Mouse (Mus musculus): Measurements from ENCODE around the gene Vasn. TPM values are rescaled to one million over a fixed set of nuclear protein-coding genes. Genes with fewer than 3 reads are reported as not detected.

Gene Vasn
- polyA plus RNA-seq (2016; fragmentation: Nextera tagmentation; extraction: Ambion mirVana): 4.7 and 5.0 TPM in 2 replicates

GRCm38 (mm10) chr16:4639831-4640237 is at the start of gene Vasn, which contains the start of gene Dnaja3:
Vasn (plus strand) TSS chr16:4639941.
Dnaja3 (plus strand) TSS chr16:4639989.
- Histone ChIP-seq H3K27ac (peak within 1 kb of the TSS; percentile 75), H3K4me2 (peak within 1 kb of the TSS; percentile 93), H3K27me3 (replicated peaks) (no peaks in the 10 kb centered on the region), H3K9me3 (replicated peaks) (no peaks in the 10 kb centered on the region), H3K4me1 (peaks cover 63% of the 10 kb centered on the region), H3K36me3 (no peaks in the 10 kb centered on the region), H3K4me3 (peak within 1 kb of the TSS; percentile 64), H3K9ac (peak within 1 kb of the TSS; percentile 75)
- WGBS (ENCODE audit: insufficient replicate concordance): 4% methylated on average over 22 of the region's 22 CpGs
- peak; percentile 95 for ATAC-seq

- peaks cover 49% of the 10 kb centered on the region for H3K4me1 ChIP-seq
- no peak overlapping the region for H3K9ac ChIP-seq
- no peaks in the 10 kb centered on the region for H3K9me3 ChIP-seq (replicated peaks)
- peaks cover 6% of the 10 kb centered on the region; the same call in 1 of the 2 replicates for H3K36me3 ChIP-seq
- no peak for ATAC-seq
- H3K4me3 ChIP-seq: no peak overlapping the region
- WGBS (ENCODE audit: insufficient replicate concordance): 84% methylated on average over 9 of the region's 9 CpGs
- H3K27me3 ChIP-seq (replicated peaks): peaks cover 35% of the 10 kb centered on the region
- H3K4me2 ChIP-seq: no peak overlapping the region
- H3K27ac ChIP-seq: no peak overlapping the region
Observed at GRCm38 (mm10) chr16:4590236-4590635, 49.5 kb upstream of the Vasn start.

GRCm38 (mm10) chr16:4592909-4593875 is 46.5 kb upstream of the Vasn start:
- no peak for ATAC-seq
- no peaks in the 10 kb centered on the region for H3K9me3 ChIP-seq (replicated peaks)
- H3K36me3 ChIP-seq: peaks cover 6% of the 10 kb centered on the region; the same call in 1 of the 2 replicates
- H3K4me2 ChIP-seq: peak overlapping the region; percentile 82
- 22% methylated on average over 32 of the region's 32 CpGs for WGBS (ENCODE audit: insufficient replicate concordance)
- H3K4me3 ChIP-seq: peak overlapping the region; percentile 66
- H3K27ac ChIP-seq: peak overlapping the region; percentile 62
- peaks cover 49% of the 10 kb centered on the region for H3K4me1 ChIP-seq
- H3K27me3 ChIP-seq (replicated peaks): peaks cover 57% of the 10 kb centered on the region
- peak overlapping the region; percentile 70 for H3K9ac ChIP-seq

GRCm38 (mm10) chr16:4593971-4594813 is 45.5 kb upstream of the Vasn start, which contains the start of gene Glis2:
Glis2 (plus strand) TSS chr16:4594713.
- peak within 1 kb of the TSS; percentile 70 for H3K9ac ChIP-seq
- peaks cover 57% of the 10 kb centered on the region for H3K27me3 ChIP-seq (replicated peaks)
- 2% methylated on average over 34 of the region's 74 CpGs for WGBS (ENCODE audit: insufficient replicate concordance)
- H3K36me3 ChIP-seq: peaks cover 6% of the 10 kb centered on the region; the same call in 1 of the 2 replicates
- H3K4me3 ChIP-seq: peak within 1 kb of the TSS; percentile 66
- ATAC-seq: peak; percentile 60
- peak within 1 kb of the TSS; percentile 82 for H3K4me2 ChIP-seq
- no peaks in the 10 kb centered on the region for H3K9me3 ChIP-seq (replicated peaks)
- H3K4me1 ChIP-seq: peaks cover 52% of the 10 kb centered on the region
- H3K27ac ChIP-seq: peak within 1 kb of the TSS; percentile 62

- H3K27me3 ChIP-seq (replicated peaks): peaks cover 57% of the 10 kb centered on the region
- WGBS (ENCODE audit: insufficient replicate concordance): 1% methylated on average over 50 of the region's 52 CpGs
- H3K9ac ChIP-seq: peak overlapping the region; percentile 70
- H3K4me2 ChIP-seq: peak overlapping the region; percentile 82
- peak overlapping the region; percentile 66 for H3K4me3 ChIP-seq
- peaks cover 54% of the 10 kb centered on the region for H3K4me1 ChIP-seq
- peak; percentile 2; the same call in 1 of the 2 replicates for ATAC-seq
- peaks cover 6% of the 10 kb centered on the region; the same call in 1 of the 2 replicates for H3K36me3 ChIP-seq
- peak overlapping the region; percentile 62 for H3K27ac ChIP-seq
- no peaks in the 10 kb centered on the region for H3K9me3 ChIP-seq (replicated peaks)
Observed at GRCm38 (mm10) chr16:4594814-4595526, 44.8 kb upstream of the Vasn start.

GRCm38 (mm10) chr16:4595527-4595963 is 44.2 kb upstream of the Vasn start:
- peaks cover 3% of the 10 kb centered on the region; the same call in 1 of the 2 replicates for H3K36me3 ChIP-seq
- ATAC-seq: no peak
- H3K4me2 ChIP-seq: peak overlapping the region; percentile 82
- peak overlapping the region; percentile 66 for H3K4me3 ChIP-seq
- H3K9me3 ChIP-seq (replicated peaks): no peaks in the 10 kb centered on the region
- WGBS (ENCODE audit: insufficient replicate concordance): 41% methylated on average over 5 of the region's 5 CpGs
- H3K4me1 ChIP-seq: peaks cover 54% of the 10 kb centered on the region
- peak overlapping the region; percentile 22; the same call in 1 of the 2 replicates for H3K9ac ChIP-seq
- peaks cover 57% of the 10 kb centered on the region for H3K27me3 ChIP-seq (replicated peaks)
- no peak overlapping the region for H3K27ac ChIP-seq

- H3K27me3 ChIP-seq (replicated peaks): peaks cover 57% of the 10 kb centered on the region
- H3K4me2 ChIP-seq: peak overlapping the region; percentile 82
- no peaks in the 10 kb centered on the region for H3K36me3 ChIP-seq
- 35% methylated on average over 3 of the region's 3 CpGs for WGBS (ENCODE audit: insufficient replicate concordance)
- peaks cover 60% of the 10 kb centered on the region for H3K4me1 ChIP-seq
- peak overlapping the region; percentile 22; the same call in 1 of the 2 replicates for H3K9ac ChIP-seq
- ATAC-seq: no peak
- H3K4me3 ChIP-seq: peak overlapping the region; percentile 66
- no peaks in the 10 kb centered on the region for H3K9me3 ChIP-seq (replicated peaks)
- H3K27ac ChIP-seq: no peak overlapping the region
Observed at GRCm38 (mm10) chr16:4596141-4596728, 43.5 kb upstream of the Vasn start.

- Histone ChIP-seq H3K27me3 (replicated peaks) (peaks cover 55% of the 10 kb centered on the region), H3K4me1 (peaks cover 64% of the 10 kb centered on the region), H3K4me3 (no peak overlapping the region), H3K9me3 (replicated peaks) (no peaks in the 10 kb centered on the region), H3K36me3 (no peaks in the 10 kb centered on the region), H3K4me2 (no peak overlapping the region), H3K27ac (no peak overlapping the region), H3K9ac (no peak overlapping the region)
- WGBS (ENCODE audit: insufficient replicate concordance): 70% methylated on average over 2 of the region's 2 CpGs
- no peak for ATAC-seq
Observed at GRCm38 (mm10) chr16:4596836-4597235, 42.9 kb upstream of the Vasn start.

GRCm38 (mm10) chr16:4597296-4597695 is 42.4 kb upstream of the Vasn start:
- Histone ChIP-seq H3K4me2 (no peak overlapping the region), H3K4me1 (peaks cover 68% of the 10 kb centered on the region), H3K27ac (no peak overlapping the region), H3K9ac (no peak overlapping the region), H3K27me3 (replicated peaks) (peaks cover 51% of the 10 kb centered on the region), H3K36me3 (no peaks in the 10 kb centered on the region), H3K4me3 (no peak overlapping the region), H3K9me3 (replicated peaks) (no peaks in the 10 kb centered on the region)
- ATAC-seq: no peak
- WGBS (ENCODE audit: insufficient replicate concordance): 80% methylated on average over 6 of the region's 7 CpGs

- no peak overlapping the region for H3K4me3 ChIP-seq
- no peaks in the 10 kb centered on the region for H3K9me3 ChIP-seq (replicated peaks)
- WGBS (ENCODE audit: insufficient replicate concordance): 75% methylated on average over 5 of the region's 5 CpGs
- peaks cover 44% of the 10 kb centered on the region for H3K27me3 ChIP-seq (replicated peaks)
- H3K27ac ChIP-seq: no peak overlapping the region
- H3K4me1 ChIP-seq: peaks cover 76% of the 10 kb centered on the region
- no peak for ATAC-seq
- H3K4me2 ChIP-seq: no peak overlapping the region
- no peak overlapping the region for H3K9ac ChIP-seq
- no peaks in the 10 kb centered on the region for H3K36me3 ChIP-seq
Observed at GRCm38 (mm10) chr16:4598041-4598440, 41.7 kb upstream of the Vasn start.
